Mouse (Mus musculus): ENCODE data around the gene Ulk2. TPM values are rescaled to one million over a fixed set of nuclear protein-coding genes. Genes with fewer than 3 reads are reported as not detected.

Ulk2 gene
- polyA plus RNA-seq (2015; fragmentation: Nextera tagmentation; extraction: Ambion mirVana) = 8.8 and 9.2 TPM in 2 replicates

GRCm38 (mm10) chr11:61854988-61855411, at the start of gene Ulk2:
Gene Ulk2 (minus strand): TSS chr11:61855073.

GRCm38 (mm10) chr11:61761584-61762407, 93.1 kb downstream of the Ulk2 start, which contains the start of gene Prpsap2:
Gene Prpsap2 (minus strand): TSS chr11:61762088.

Other genes starting within 250 kb of the Ulk2 start
- 4.9 and 8.0 TPM in 2 replicates for gene Grap, start 201.8 kb downstream of the Ulk2 start, polyA plus RNA-seq (2015; fragmentation: Nextera tagmentation; extraction: Ambion mirVana)
- gene Fam83g, start 171.0 kb downstream of the Ulk2 start, polyA plus RNA-seq (2015; fragmentation: Nextera tagmentation; extraction: Ambion mirVana) = 4.5 and 4.7 TPM in 2 replicates
- 0.08 and 0.13 TPM in 2 replicates for gene Slc5a10, start 134.2 kb downstream of the Ulk2 start, polyA plus RNA-seq (2015; fragmentation: Nextera tagmentation; extraction: Ambion mirVana)
- 12.1 and 13.7 TPM in 2 replicates for gene Prpsap2, start 93.0 kb downstream of the Ulk2 start, polyA plus RNA-seq (2015; fragmentation: Nextera tagmentation; extraction: Ambion mirVana)
- gene Akap10, start 75.2 kb upstream of the Ulk2 start, polyA plus RNA-seq (2015; fragmentation: Nextera tagmentation; extraction: Ambion mirVana) = 8.6 and 8.7 TPM in 2 replicates
- 11.0 and 13.1 TPM in 2 replicates for gene Specc1, start 101.7 kb upstream of the Ulk2 start, polyA plus RNA-seq (2015; fragmentation: Nextera tagmentation; extraction: Ambion mirVana)

Measured in urinary bladder, postnatal 0 days (tissue).